Mouse (Mus musculus): ENCODE results near the gene Gm48551. TPM values are rescaled to one million over a fixed set of nuclear protein-coding genes. Genes with fewer than 3 reads are reported as not detected.

The Gm48551 gene
- polyA plus RNA-seq, 1 experiment from 2014 or later: 4.1 TPM

DNA sequence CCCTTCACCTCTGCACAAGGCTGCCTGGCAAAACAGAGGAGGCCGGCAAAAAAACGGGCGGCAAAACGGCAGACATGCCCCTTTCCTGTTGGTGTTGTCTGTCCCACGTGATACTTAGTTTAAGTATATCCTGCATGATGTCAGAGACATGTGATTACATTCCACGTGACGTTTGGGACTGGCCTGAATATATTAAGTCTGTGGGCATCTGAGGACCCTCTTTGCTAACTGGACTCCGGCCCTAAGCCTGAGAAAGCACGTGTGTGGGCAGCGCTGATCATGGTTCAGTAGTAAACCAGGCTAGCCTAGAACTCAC, 16.9 kb downstream of the Gm48551 start:
- Histone ChIP-seq H3K9me3 (no peaks in the 10 kb centered on the region), H3K27ac (peak overlapping the region; percentile 96), H3K9ac (peak overlapping the region; percentile 51; the same call in 1 of the 2 replicates), H3K4me1 (peaks cover 56% of the 10 kb centered on the region), H3K4me3 (no peak overlapping the region), H3K27me3 (no peaks in the 10 kb centered on the region; the same call in 1 of the 2 replicates), H3K36me3 (peaks cover 66% of the 10 kb centered on the region), H3K4me2 (peak overlapping the region; percentile 44)
- no peak for ATAC-seq (ENCODE audit: insufficient number of reproducible peaks, insufficient read depth, low FRiP score, low TSS enrichment, low read depth)
- 31% methylated on average over 10 of the region's 10 CpGs for WGBS

- Histone ChIP-seq H3K4me3 (peak overlapping the region; percentile 13; the same call in 1 of the 2 replicates), H3K9me3 (no peaks in the 10 kb centered on the region), H3K4me1 (peaks cover 59% of the 10 kb centered on the region), H3K9ac (peak overlapping the region; percentile 58), H3K27ac (peak overlapping the region; percentile 96), H3K36me3 (peaks cover 67% of the 10 kb centered on the region), H3K4me2 (peak overlapping the region; percentile 44), H3K27me3 (peaks cover 3% of the 10 kb centered on the region)
- peak; percentile 81 for ATAC-seq (ENCODE audit: insufficient number of reproducible peaks, insufficient read depth, low FRiP score, low TSS enrichment, low read depth)
- 8% methylated on average over 18 of the region's 18 CpGs for WGBS
Observed at GRCm38 (mm10) chr10:81401521-81402226, 17.4 kb downstream of the Gm48551 start.

- Histone ChIP-seq H3K4me1 (peaks cover 64% of the 10 kb centered on the region), H3K27me3 (peaks cover 9% of the 10 kb centered on the region), H3K27ac (peak overlapping the region; percentile 96), H3K4me3 (peak overlapping the region; percentile 13; the same call in 1 of the 2 replicates), H3K4me2 (peak overlapping the region; percentile 44), H3K9ac (peak overlapping the region; percentile 58), H3K9me3 (no peaks in the 10 kb centered on the region), H3K36me3 (peaks cover 68% of the 10 kb centered on the region)
- no peak for ATAC-seq (ENCODE audit: insufficient number of reproducible peaks, insufficient read depth, low FRiP score, low TSS enrichment, low read depth)
- 19% methylated on average over 7 of the region's 7 CpGs for WGBS
Observed at GRCm38 (mm10) chr10:81402227-81402765, 18.0 kb downstream of the Gm48551 start.

- H3K36me3 ChIP-seq: peaks cover 75% of the 10 kb centered on the region
- H3K27ac ChIP-seq: peak overlapping the region; percentile 96
- H3K4me1 ChIP-seq: peaks cover 77% of the 10 kb centered on the region
- H3K9me3 ChIP-seq: no peaks in the 10 kb centered on the region
- H3K4me2 ChIP-seq: no peak overlapping the region
- H3K27me3 ChIP-seq: peaks cover 18% of the 10 kb centered on the region
- H3K4me3 ChIP-seq: no peak overlapping the region
- 56% methylated on average over 10 of the region's 10 CpGs for WGBS
- peak overlapping the region; percentile 46; the same call in 1 of the 2 replicates for H3K9ac ChIP-seq
- no peak for ATAC-seq (ENCODE audit: insufficient number of reproducible peaks, insufficient read depth, low FRiP score, low TSS enrichment, low read depth)
Observed at GRCm38 (mm10) chr10:81403511-81403910, 19.2 kb downstream of the Gm48551 start.

DNA sequence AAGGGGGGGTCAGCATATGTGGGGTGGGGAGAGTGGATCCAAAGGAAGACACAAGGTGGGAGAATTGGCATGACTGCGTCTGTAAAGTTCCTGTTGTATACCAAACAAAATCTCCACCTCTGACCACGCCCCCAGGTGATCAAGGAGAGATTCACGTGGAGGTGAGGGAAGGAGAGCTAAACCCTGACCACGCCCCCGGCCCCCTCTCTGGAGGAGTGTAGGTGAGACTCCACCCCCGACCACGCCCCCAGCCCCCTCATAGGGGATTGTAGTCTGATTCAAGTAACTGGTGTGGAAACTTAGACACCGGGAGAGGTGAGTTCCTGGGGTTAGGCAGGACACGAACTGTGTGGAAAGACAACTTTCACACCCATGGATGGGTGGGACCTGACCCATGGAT, 19.8 kb downstream of the Gm48551 start:
- Histone ChIP-seq H3K36me3 (peaks cover 78% of the 10 kb centered on the region), H3K27me3 (peaks cover 21% of the 10 kb centered on the region), H3K27ac (no peak overlapping the region), H3K4me3 (no peak overlapping the region), H3K4me1 (peaks cover 82% of the 10 kb centered on the region), H3K9ac (no peak overlapping the region), H3K9me3 (no peaks in the 10 kb centered on the region), H3K4me2 (no peak overlapping the region)
- 21% methylated on average over 9 of the region's 9 CpGs for WGBS
- ATAC-seq (ENCODE audit: insufficient number of reproducible peaks, insufficient read depth, low FRiP score, low TSS enrichment, low read depth): no peak

GRCm38 (mm10) chr10:81404720-81405119, 20.5 kb downstream of the Gm48551 start:
- Histone ChIP-seq H3K4me3 (no peak overlapping the region), H3K27ac (0 out of 2 replicates have a peak overlapping the region, but pooled peaks have one; percentile 16), H3K9me3 (no peaks in the 10 kb centered on the region), H3K9ac (no peak overlapping the region), H3K4me1 (peaks cover 86% of the 10 kb centered on the region), H3K4me2 (no peak overlapping the region), H3K27me3 (peaks cover 21% of the 10 kb centered on the region), H3K36me3 (peaks cover 72% of the 10 kb centered on the region)
- WGBS: 60% methylated on average over 18 of the region's 18 CpGs
- ATAC-seq (ENCODE audit: insufficient number of reproducible peaks, insufficient read depth, low FRiP score, low TSS enrichment, low read depth): no peak

DNA sequence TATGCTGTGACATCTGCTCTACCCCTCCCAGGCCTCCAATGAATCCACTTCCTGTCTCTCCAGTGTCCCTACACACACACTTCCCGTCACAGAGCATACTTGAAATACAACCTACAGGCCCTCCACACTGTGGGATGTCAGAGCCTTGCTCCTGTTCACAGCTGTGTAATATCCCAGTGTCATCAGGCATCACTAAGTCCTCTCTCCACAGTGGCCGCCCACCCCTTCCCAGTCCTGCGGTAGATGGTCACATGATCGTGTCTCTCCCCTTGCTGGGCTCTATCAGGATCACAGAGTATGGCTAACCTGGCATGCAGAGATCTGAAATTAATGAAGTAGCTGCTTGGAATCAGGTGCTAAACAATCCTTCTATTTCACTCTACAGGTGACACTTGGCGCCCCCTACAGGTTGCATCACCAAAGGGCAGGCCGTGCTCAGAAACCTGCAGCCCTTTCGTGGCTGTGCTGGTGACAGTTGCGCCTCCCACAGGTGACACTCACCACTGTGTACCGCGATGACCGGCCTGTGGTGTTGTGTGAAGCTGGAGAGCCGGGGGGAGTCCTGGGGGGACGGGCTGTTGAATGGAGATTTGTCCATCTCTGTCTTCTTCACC, 21.4 kb downstream of the Gm48551 start:
- Histone ChIP-seq H3K27ac (no peak overlapping the region), H3K27me3 (peaks cover 21% of the 10 kb centered on the region), H3K9ac (no peak overlapping the region), H3K9me3 (no peaks in the 10 kb centered on the region), H3K4me3 (no peak overlapping the region), H3K36me3 (peaks cover 65% of the 10 kb centered on the region), H3K4me1 (peaks cover 87% of the 10 kb centered on the region), H3K4me2 (no peak overlapping the region)
- no peak for ATAC-seq (ENCODE audit: insufficient number of reproducible peaks, insufficient read depth, low FRiP score, low TSS enrichment, low read depth)
- 43% methylated on average over 13 of the region's 13 CpGs for WGBS

DNA sequence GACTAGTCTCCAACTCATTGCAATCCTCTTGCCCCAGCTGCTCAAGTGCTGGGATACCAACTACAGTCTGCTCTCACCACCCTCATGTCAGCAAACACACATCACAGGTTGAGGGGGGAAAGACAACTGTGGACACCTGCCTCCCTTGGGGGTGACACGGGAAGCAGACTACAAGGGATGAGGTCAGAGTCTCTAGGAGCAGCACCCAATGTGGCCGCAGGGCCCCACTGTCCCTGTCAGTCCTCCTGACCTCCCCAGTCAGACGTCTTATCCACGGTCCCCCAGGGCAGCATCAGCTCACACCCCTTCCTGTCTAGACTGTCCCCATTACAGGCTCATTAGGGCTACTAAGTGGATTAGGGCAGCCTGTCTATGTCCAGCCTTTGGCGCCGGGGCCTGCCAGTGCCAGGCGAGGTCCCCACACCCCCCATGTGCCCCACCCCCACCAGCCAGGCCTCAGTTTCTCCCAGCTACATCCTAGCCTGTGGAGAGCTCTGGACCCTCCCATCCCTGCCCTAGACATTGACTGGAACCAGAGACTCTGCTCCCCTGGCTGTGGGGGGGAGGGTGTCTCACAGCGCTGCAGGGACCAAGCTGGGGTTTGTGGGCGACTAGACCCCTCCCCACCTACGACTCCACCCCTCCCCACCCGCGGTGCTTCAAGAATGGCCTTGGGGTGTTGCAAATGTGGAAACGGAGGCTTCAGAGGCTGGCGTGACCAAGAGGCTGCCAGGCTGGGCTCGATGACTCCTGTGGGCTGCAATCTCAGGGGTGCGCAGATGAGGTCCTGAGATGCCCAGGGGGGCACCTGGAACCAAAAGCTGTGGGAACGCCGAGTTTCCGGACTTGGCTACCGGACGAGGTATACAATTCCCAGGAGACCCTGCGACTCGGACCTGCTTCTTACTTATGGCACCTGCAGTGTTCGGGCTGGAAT, 22.5 kb downstream of the Gm48551 start:
- H3K9ac ChIP-seq: peak overlapping the region; percentile 55
- ATAC-seq (ENCODE audit: insufficient number of reproducible peaks, insufficient read depth, low FRiP score, low TSS enrichment, low read depth): no peak
- peak overlapping the region; percentile 41 for H3K4me2 ChIP-seq
- 0 out of 2 replicates have a peak overlapping the region, but pooled peaks have one; percentile 7 for H3K27ac ChIP-seq
- WGBS: 17% methylated on average over 24 of the region's 24 CpGs
- peaks cover 60% of the 10 kb centered on the region for H3K36me3 ChIP-seq
- peak overlapping the region; percentile 17 for H3K4me3 ChIP-seq
- no peaks in the 10 kb centered on the region for H3K9me3 ChIP-seq
- peaks cover 87% of the 10 kb centered on the region for H3K4me1 ChIP-seq
- peaks cover 21% of the 10 kb centered on the region for H3K27me3 ChIP-seq

GRCm38 (mm10) chr10:81407539-81408423, 23.5 kb downstream of the Gm48551 start:
- peaks cover 87% of the 10 kb centered on the region for H3K4me1 ChIP-seq
- 23% methylated on average over 31 of the region's 31 CpGs for WGBS
- H3K36me3 ChIP-seq: peaks cover 67% of the 10 kb centered on the region
- peak overlapping the region; percentile 55 for H3K9ac ChIP-seq
- no peaks in the 10 kb centered on the region for H3K9me3 ChIP-seq
- H3K4me3 ChIP-seq: peak overlapping the region; percentile 17
- H3K27ac ChIP-seq: 0 out of 2 replicates have a peak overlapping the region, but pooled peaks have one; percentile 16
- peak overlapping the region; percentile 41 for H3K4me2 ChIP-seq
- peaks cover 21% of the 10 kb centered on the region for H3K27me3 ChIP-seq
- ATAC-seq (ENCODE audit: insufficient number of reproducible peaks, insufficient read depth, low FRiP score, low TSS enrichment, low read depth): no peak

GRCm38 (mm10) chr10:81408424-81408729, 24.1 kb downstream of the Gm48551 start:
- 0 out of 2 replicates have a peak overlapping the region, but pooled peaks have one; percentile 16 for H3K27ac ChIP-seq
- H3K4me2 ChIP-seq: no peak overlapping the region
- no peak for ATAC-seq (ENCODE audit: insufficient number of reproducible peaks, insufficient read depth, low FRiP score, low TSS enrichment, low read depth)
- H3K36me3 ChIP-seq: peaks cover 71% of the 10 kb centered on the region
- H3K4me3 ChIP-seq: no peak overlapping the region
- peaks cover 87% of the 10 kb centered on the region for H3K4me1 ChIP-seq
- H3K27me3 ChIP-seq: peaks cover 21% of the 10 kb centered on the region
- H3K9me3 ChIP-seq: no peaks in the 10 kb centered on the region
- WGBS: 47% methylated on average over 13 of the region's 13 CpGs
- H3K9ac ChIP-seq: no peak overlapping the region
